Mouse (Mus musculus) cerebellum, adult 11 months (tissue): ENCODE results near the gene Elmsan1.

Experiments used
- DNase-seq: peaks from one replicate; pipeline ENCODE4 v3.0.0; 2022

The Elmsan1 gene

DNA sequence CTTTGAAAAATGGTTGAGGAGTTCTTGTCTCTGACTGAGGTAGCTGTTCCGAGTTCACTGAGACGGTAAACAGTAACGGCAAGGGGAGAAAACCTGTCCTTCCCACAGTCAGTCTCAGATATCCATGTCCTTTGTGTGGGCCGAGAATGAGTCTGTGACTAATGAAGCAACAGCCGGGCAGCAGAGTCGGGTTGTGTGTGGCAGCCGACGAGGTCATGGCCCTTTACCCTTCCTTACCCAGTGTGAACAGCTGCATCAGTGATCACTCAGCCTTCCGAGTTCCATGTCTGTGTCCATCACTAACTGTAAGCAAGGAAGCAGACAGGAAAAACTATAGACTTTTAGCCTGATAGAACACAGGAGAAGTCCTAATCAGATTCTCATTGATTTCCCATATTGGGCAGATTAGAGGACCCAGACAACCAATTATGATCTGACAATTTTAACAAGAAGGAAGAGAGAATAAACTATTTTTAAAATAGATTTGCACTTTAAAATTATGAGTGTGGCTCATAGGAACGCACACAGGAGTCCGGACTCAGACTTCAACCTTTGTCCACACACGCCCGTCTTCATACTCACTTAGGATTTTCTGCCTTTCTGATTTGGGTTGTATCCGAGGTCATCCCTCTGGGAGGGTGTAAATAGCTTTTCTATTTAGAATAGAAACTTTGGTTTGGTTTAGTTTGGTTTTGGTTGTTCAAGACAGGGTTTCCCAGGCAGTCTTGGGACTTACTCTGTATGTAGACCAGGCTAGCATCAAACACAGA lies 76.2 kb downstream of the Elmsan1 start:
- no peak for DNase-seq

DNA sequence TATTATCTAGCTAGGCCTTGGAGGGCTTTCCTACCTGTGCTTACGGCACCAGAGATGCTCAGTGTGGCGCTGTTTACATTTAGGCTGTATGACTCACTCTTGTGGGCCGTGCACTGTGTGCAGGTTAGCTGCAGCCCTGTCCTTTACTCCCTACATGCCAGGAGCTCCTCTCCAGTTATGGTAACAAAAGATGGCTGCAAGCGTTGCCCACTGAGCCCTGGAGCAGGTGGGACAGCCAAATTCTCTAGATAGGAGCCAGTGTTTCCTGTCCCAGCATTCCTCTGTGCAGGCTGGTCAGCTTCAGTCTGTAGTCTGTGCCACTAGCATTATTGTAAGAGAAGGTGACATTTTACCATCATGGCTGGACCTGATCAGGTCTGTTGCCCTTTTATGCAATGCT lies 77.4 kb downstream of the Elmsan1 start:
- DNase-seq, result no peak

DNA sequence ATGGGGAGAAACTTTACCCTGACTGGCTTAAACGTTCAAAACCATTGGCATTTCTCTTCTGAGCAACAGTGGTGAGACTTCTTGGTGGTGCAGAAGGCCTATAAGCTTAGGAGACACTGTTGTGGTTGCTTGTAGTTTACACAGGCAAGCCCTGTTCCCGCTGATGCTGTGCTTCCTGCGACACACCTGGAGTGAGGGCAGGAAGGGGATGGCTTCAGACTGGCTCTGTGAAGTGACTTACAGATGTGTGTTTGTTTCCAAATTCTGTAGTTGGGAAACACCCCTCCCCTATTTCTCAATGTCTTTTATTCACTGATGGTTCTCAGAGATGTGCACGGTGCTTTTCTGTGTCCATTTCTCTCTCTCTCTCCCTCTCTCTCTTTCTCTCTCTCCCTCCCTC lies 78.5 kb downstream of the Elmsan1 start:
- no peak for DNase-seq

DNA sequence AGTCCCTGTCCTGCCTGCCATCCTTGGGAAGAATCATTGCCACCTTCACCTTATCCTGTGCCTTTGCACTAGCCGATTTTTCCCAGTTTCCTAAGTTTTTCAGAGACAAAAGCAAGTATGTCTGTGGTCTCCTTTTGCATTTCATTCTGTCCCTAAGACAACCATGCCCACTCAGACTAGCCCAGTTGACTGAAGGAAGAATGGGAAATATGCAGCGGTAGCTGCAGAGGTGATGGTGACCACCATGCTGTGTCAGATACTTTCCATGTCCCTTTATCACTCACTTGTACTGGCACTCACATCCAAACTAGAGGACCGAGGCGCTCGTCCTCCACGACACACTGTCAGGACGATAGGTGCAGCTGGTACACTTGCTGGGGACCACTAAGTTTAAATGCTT lies 81.5 kb downstream of the Elmsan1 start:
- no peak for DNase-seq

DNA sequence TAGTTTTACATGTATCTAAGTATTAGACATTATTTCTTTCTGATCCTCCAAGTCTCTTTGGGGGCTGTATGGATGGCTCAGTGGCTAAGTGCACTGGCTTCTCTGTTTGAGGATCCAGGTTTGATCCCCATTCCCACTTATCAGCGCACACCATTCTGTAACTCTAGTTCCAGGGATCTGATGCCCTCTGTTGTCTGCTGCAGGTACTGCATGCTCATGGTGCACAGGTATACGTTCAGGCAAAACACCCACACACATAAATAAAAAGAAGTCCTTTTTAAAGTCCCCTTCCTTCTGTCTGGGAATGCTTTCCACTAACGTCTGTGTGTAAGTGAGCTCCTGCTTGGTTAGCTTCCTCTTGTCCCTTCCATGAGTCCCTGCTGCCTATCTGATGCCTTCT lies 86.4 kb downstream of the Elmsan1 start:
- DNase-seq, result no peak

DNA sequence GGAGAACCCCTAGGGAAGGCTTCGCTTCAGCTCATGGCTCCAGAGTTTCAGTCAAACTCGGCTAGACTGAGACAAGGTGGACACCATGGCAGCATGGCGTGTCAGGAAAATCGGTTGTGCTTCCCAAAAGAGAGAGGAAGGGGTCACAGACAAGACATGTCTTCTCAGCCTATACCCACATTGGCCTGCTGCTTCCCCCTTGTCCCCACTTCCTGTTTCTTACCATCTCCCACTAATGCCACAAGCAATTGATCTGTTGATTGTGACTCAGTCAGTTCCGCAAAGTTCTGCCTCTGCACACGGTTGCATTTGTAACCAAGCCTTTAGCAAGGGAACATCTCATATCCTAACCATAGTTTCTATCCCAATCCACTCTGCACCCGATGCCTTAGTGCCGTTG lies 88.8 kb downstream of the Elmsan1 start:
- no peak for DNase-seq

DNA sequence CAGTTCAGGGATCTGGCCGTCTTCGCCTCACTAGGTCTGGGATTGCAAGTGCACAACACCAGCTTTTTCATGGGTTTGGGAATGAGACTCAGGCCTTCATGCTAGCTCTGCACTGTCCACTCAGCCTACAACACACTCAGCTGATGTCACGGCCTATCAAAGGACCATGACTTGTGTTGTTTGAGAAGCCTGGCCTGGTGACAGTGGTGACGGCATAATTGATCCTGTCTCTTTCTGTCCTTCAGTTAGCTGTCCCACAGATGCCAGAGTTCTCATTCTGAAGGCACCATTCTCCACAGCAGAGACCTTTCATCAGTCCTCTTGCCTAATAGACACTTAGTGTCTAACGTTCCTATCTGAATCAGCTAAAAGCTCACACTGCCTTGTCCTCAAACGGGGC lies 90.1 kb downstream of the Elmsan1 start:
- no peak for DNase-seq

DNA sequence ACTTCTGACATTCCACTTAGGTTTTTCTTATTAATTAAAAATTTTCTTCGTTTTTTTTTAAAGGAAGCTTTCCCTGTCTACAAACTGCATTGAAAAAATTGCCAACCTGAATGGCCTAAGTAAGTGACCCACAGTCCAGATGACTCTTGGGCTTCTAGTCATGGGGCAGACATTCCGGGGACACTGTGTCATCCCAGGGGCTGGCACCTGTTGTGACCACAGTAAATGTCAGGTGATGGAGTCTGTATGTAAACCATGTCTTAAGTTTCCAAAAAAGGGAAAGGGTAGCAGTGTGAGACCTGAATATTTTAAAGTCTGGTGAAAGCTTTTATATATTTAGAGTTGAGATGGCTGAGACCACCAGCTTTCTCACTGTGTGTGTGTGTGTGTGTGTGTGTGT lies 91.8 kb downstream of the Elmsan1 start:
- no peak for DNase-seq

DNA sequence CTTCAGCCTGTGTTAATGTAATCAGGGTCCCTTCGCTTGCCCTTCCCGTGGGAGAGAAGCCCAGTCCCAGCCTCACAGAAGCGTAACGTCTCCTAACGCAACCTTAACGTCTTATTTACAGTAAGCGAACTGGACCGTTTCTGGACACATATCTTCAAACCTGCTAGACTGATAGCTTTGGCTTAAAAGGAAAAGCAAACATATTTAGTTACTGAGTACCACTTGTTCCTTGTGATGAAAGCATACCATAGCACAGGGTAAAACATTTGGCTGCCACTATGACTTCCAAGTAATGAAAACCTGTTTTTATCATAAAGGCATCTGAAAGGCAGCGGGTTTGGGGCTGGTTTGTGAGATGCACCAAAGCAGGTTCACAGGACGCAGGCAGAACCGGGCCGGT lies 92.8 kb downstream of the Elmsan1 start:
- DNase-seq, result no peak

DNA sequence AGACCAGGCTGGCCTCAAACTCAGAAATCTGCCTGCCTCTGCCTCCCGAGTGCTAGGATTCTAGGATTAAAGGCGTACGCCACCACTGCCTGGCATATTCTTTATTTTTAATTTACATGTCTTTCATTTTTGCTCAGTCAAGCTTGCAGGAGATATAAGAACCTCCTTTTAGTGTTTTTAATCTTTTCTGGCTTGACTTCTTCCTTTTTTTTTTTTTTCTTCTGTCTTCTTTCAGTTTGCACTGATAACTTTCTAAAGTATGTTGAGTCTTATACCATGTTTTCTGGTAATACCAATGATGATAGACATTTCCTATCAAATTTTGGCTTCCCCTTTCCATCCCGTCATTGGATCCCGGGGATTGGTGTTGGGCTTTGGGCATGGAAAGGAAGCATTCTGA lies 99.1 kb downstream of the Elmsan1 start:
- no peak for DNase-seq

DNA sequence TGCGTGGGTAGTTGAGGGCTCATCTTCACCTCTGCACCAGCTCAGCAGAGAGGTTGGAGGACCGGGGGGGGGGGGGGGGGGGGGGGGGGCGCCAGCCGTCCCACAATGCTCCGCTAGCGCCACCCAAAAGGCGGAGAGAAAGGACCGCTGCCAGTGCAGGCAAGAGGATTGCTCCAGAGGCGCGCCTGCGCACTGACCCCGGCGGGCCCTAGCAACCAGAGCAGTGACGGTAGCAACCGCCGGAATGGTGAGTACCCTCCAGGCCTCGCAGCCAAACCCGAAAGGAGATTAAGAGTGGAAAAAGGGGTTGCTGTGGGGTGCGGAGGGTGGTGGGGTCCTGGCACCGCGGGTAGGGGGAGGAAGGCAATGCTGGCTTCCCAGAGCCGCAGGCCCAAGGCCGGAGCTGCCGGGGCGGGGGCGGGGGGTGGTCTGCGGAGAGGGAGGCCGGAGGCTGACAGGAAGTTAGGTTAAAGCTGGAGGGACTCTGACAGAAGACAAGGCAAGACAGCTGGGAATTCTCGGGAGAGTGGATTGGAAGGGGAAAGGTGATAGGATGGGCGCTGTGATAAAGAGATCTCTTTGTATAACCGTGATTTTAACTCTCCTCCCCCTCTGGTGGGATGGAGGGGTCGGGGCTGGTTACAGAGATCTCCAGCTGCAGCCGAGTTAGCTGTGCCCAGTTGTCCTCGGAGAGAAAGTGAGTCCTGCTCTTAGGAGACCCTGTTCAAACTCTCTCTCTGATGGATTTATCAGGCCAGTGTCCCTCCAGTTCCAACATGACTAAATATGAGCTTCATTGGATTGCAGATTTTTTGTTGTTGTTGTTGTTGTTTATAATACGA lies 104.3 kb downstream of the Elmsan1 start, which contains the start of gene Dnal1:
Gene Dnal1 (plus strand): TSS at position 214 of the 842 bp plus-strand sequence.
- peak; percentile 84 for DNase-seq

DNA sequence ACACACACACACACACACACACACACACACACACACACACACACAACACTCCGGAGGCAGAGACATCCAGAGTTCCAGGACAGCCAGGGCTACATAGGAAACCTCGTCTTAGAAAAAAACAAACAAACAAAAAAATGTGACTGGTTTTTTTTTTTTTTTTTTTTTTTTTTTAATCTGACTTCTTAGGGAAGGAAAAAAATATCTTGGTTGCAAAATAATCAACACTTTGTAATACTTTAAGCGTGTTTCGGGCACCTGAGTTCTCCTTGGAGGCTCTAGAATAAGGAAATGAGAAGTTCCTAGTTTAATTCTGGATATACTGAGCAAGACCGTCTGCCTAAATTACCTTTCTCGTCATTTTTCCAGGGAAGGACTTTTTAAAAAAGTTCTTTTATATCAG lies 105.0 kb downstream of the Elmsan1 start:
- DNase-seq, result no peak

DNA sequence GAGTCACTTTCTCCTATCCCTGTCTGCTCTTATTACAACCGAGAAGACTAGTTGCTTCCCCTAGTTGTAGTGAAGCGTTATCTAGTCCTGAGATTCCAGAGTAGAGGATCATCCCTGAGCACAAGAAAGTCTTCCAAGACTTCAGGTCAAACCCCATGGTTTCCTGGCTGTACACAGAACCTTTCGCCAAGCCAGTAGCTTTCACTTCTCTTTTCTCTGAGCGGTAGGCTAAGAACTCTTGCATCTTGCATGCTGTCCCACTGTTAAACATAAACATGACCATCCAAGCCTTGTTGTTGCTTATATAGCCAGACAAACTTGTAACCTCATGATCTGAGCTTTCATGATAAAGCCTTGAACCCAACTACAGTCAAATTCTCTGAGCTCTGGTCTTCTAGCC lies 107.9 kb downstream of the Elmsan1 start:
- no peak for DNase-seq

DNA sequence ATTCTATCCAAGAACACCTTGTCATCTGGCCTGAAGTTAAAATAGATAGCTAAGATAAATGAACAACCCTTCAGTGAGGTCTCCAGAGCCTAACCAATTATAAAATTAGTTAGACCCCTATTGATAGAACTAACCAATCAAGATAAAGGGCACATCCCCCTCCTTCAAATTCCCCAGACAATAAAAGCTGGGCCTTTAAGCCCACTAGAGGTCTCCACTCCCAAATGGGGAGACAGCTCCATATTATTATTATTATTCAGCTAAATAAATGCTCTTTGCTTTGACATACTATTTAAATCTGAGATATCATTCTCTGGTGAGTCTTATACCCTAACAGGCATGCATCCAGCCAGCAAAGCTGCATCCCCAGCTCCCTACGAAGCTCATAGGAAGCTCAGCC lies 108.8 kb downstream of the Elmsan1 start:
- DNase-seq, result no peak

DNA sequence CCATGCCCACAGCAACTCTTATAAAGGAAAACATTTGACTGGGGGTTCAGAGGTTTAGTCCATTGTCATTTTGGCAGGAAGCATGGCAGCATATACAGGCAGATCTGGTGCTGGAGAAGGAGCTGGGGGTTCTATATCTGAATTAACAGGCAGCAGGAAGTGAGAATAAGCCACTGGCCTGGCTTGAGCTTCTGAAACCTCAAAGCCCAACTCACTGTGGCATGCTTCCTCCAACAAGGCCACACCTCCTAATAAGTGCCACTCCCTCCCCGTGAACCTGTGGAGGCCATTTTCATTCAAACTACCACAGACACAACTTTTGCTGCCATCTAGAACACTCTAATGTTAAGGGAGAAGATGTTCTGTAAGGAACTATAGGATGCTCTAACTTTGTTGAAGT lies 111.0 kb downstream of the Elmsan1 start:
- DNase-seq, result no peak

DNA sequence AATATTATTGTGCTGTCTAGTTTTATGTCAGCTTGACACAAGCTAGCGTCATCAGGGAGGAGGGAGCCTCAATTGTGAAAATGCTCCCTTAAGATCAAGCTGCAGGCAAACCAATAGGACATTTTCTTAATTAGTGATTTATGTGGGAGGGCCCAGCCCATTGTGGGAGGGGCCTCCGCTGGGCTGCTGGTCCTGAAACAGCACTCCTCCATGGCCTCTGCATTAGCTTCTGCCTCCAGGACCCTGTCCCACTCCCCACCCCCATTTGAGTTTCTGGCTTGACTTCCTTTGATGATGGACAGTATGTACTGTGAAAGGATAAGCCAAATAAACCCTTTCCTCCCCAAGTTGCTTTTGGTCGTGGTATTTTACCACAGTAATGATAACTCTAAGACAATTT lies 111.7 kb downstream of the Elmsan1 start:
- no peak for DNase-seq

DNA sequence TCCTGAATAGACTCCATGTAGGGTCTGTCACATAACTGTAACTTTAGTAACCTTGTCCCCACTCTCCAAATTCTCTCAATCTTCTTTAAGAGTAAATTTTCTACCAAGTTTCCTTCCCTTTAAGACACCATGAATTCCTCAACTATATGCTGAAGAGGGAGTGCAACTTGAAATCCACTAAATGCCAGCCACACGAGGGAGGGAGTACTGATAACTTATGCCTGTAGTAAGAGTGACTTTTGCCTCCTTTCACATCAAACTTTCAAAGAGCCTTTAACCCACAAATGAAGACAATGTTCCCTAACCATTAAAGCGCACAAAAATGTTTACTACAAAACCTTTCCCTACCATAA lies 117.2 kb downstream of the Elmsan1 start:
- DNase-seq, result no peak

DNA sequence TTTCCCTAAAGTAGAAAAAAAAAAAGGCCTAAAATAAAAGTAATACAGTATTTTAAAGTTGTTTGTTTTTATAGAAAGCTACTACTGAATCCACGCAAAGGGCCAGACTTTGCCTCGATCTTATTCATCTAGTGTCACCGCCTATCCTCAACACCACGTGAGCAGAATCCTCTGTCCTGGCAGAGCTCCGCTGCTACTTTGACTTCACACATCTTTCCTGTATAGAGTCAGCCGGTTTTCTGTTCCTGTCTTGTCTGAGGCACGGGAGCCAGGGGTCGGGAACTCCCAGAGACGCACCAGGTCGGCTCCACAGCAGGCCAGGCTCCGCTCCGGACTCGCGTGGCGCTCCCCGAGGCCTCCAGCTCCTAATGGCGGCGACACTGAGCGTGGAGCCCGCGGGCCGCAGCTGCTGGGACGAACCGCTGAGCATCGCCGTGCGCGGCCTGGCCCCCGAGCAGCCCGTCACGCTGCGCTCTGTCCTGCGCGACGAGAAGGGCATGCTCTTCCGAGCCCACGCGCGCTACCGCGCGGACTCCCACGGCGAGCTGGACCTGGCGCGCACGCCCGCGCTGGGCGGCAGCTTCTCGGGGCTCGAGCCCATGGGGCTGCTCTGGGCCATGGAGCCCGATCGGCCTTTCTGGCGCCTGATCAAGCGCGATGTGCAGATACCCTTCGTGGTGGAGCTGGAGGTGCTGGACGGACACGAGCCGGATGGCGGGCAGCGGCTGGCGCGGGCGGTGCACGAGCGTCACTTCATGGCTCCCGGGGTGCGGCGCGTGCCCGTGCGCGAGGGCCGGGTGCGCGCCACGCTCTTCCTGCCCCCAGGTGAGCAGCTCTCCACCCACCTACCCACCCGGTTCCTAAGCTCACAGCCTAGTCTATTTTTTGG lies 117.8 kb downstream of the Elmsan1 start, which contains the start of gene Acot6:
Gene Acot6 (plus strand): TSS at position 51 of the 889 bp plus-strand sequence.
- peak; percentile 41 for DNase-seq

DNA sequence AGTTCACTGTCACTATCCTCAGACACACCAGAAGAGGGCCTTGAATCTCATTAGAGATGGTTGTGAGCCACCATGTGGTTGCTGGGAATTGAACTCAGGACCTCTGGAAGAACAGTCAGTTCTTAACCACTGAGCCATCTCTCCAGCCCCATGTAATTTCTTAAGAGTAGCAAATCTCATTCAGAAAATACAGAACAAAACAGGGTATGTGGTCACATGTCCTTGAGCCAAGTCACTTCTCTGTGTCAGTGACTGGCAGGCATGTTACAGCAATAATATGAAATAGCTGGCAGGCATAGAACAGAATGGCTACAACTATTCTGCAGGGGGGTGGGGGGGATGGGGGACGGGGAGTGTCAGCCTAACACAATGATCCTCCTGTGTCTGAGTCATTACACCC lies 118.6 kb downstream of the Elmsan1 start:
- no peak for DNase-seq

DNA sequence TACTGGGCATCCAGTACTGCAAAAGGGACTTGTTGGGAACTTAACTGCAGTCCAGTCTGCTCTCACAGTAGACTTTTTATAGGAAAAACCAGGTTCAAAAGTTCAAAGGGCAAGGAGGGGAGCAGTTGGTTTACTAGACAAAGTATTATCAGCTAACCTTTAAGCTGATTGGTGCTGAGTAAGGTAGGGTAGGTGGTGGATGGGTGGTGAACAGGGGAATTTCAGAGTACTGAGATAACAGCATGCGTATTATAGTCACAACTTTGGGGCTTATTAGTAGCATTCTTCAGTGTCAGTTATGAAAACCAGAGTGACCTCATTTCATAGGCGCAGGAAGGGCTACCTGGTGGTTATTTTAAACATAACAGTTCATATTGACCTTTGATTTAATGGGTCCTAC lies 119.1 kb downstream of the Elmsan1 start:
- DNase-seq, result no peak
